In the genomic region with DNA sequence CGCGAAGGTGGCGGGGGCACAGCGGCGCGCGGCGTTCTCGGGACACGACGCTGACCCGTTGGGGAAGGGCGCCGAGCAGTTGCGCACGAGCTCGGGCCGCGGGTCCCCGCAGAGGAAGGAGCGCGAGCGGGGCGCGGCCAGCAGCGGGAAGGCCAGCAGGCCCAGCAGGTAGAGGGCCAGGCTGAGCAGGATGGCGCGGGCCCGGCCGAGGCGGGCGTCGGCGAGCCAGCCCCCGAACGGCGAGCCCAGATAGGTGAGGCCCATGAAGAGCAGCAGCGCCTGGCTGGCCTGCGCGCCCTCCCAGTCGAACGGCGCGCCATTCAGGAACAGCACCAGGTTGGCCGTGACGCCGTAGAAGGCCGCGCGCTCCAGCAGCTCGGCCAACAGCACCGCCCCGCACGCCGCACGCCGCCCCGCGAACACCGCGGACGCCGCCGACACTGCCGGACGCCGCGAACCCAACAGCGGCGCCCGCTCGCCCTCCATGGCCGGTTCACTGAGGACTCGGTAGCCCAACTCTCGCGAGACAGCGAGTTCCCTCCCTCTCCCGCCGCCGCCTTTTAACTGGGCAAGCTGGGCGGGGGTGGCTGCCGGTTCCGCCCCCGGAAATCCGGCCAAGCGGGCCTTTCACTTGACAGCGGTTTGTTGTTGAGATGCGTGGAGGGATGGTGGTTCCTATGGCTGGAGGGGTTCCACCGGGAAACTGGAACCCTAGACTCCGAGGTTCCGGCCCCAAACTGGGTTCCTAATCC, we compare ENCODE assay signal across 8 mouse cellular contexts. TPM values are rescaled to one million over a fixed set of nuclear protein-coding genes. Genes with fewer than 3 reads are reported as not detected.
A peak's percentile ranks its signal among the peaks of the same experiment; 100 is the strongest.
DNase-seq lines count a peak whose midpoint lies in the region; ATAC-seq lines count a peak whose summit lies in the region.

No protein-coding gene starts in this region.

- peak overlapping the region; percentile 90 for H3K4me3 ChIP-seq in hindbrain, embryonic 16.5 days (ENCODE audit: low read length)
- H3K4me3 ChIP-seq in macrophage (ENCODE audit: inconsistent target), result peak overlapping the region; percentile 72

- no peaks in the 10 kb centered on the region for H3K36me3 ChIP-seq in hindbrain, embryonic 16.5 days (ENCODE audit: control insufficient read depth, insufficient read depth, low read length)
- H3K36me3 ChIP-seq in macrophage (ENCODE audit: inconsistent target), result no peaks in the 10 kb centered on the region

- WGBS in hindbrain, embryonic 16.5 days, result under 1% methylated on average over 66 of the region's 91 CpGs
- under 1% methylated on average over 70 of the region's 91 CpGs for WGBS in macrophage (ENCODE audit: missing documents)

- peaks cover 46% of the 10 kb centered on the region for H3K79me2 ChIP-seq in macrophage (ENCODE audit: inconsistent target)

- ATAC-seq in hindbrain, embryonic 16.5 days, result peak; percentile 95

- H3K4me1 ChIP-seq in hindbrain, embryonic 16.5 days (ENCODE audit: control insufficient read depth, insufficient read depth, low read depth, low read length), result peaks cover 20% of the 10 kb centered on the region

- peak overlapping the region; percentile 92 for H3K9ac ChIP-seq in hindbrain, embryonic 16.5 days (ENCODE audit: low read depth, low read length)

- H3K9me3 ChIP-seq in hindbrain, embryonic 16.5 days (ENCODE audit: control insufficient read depth, low read length), result no peaks in the 10 kb centered on the region

- no peaks in the 10 kb centered on the region for H3K27me3 ChIP-seq in hindbrain, embryonic 16.5 days (replicated peaks; ENCODE audit: control insufficient read depth, insufficient read depth, low read length)

- peak overlapping the region; percentile 99 for H3K4me2 ChIP-seq in hindbrain, embryonic 16.5 days (ENCODE audit: low read length)

- H3K27ac ChIP-seq in hindbrain, embryonic 16.5 days (ENCODE audit: low read depth, low read length), result peak overlapping the region; percentile 83
- H3K27ac ChIP-seq in macrophage, result 0 out of 2 replicates have a peak overlapping the region, but pooled peaks have one; percentile 21

- DNase-seq in WW6 (ENCODE audit: low read depth, low spot score), result peak; percentile 88
- peak; percentile 90 to 97 for DNase-seq in cerebellum, postnatal 4 days (ENCODE audit: low spot score in 2 of 2)
- peak; percentile 99 for DNase-seq in gastrocnemius, adult 18-20 months (ENCODE audit: low spot score)
- peak; percentile 98 for DNase-seq in left cerebral cortex, adult 18-20 months (ENCODE audit: low spot score in 2 of 2)
- DNase-seq in right cerebral cortex, adult 18-20 months, result peak; percentile 99
- DNase-seq in urinary bladder, postnatal 10 days (ENCODE audit: low spot score), result peak; percentile 96

RNA-seq across cellular contexts. Expression of gene Glt1d1, which starts 15.0 kb away (rescaled TPM):
- not detected for total RNA-seq in gastrocnemius, adult 18-20 months (2021)
- polyA plus RNA-seq in hindbrain, embryonic 16.5 days (2015; fragmentation: Nextera tagmentation; extraction: Ambion mirVana), result 1.5 and 1.7 TPM in 2 replicates
- 10 to 100 TPM; 24.7 to 25.6 TPM for total RNA-seq in left cerebral cortex, adult 18-20 months (2021)
- not detected for total RNA-seq in macrophage (2018; cell fraction: chromatin; rRNA removed)
- not detected for total RNA-seq in macrophage (2018; cell fraction: cytosol; rRNA removed)
- under 1 TPM in 1 of 26 experiments, not detected in 25; 0.15 TPM for total RNA-seq in macrophage (2018; cell fraction: nucleus; rRNA removed)
- polyA plus RNA-seq in macrophage (2018), result 0.09 TPM in 1 of 3 replicates, not detected in the others

RNA-seq across cellular contexts. Expression of gene Slc15a4, which starts 15.6 kb away (rescaled TPM):
- 10 to 100 TPM; 19.2 to 22.4 TPM for total RNA-seq in gastrocnemius, adult 18-20 months (2021)
- 29.1 and 29.6 TPM in 2 replicates for polyA plus RNA-seq in hindbrain, embryonic 16.5 days (2015; fragmentation: Nextera tagmentation; extraction: Ambion mirVana)
- total RNA-seq in left cerebral cortex, adult 18-20 months (2021), result 10 to 100 TPM; 24.4 to 26.8 TPM
- total RNA-seq in macrophage (2018; cell fraction: chromatin; rRNA removed), result 100 to 1,000 TPM in 25 of 26 experiments, 10 to 100 TPM in 1; 89.5 to 362 (median 173) TPM
- total RNA-seq in macrophage (2018; cell fraction: cytosol; rRNA removed), result 10 to 100 TPM; 31.3 to 87.6 (median 56.0) TPM
- 100 to 1,000 TPM in 24 of 26 experiments, 10 to 100 TPM in 2; 88.5 to 441 (median 144) TPM for total RNA-seq in macrophage (2018; cell fraction: nucleus; rRNA removed)
- polyA plus RNA-seq in macrophage (2018), result 32.6 to 331 TPM (median 56.6 TPM) in 3 replicates

Comparison
In these comparisons a context has a peak if more than half of its experiments do, and no peak if none do; other contexts are left out.
1. Peak in every context shown above with its lines: DNase-seq, ATAC-seq, H3K4me3 ChIP-seq and H3K27ac ChIP-seq.
2. RNA of gene Glt1d1, which starts 15.0 kb away (total RNA-seq): 24.7 to 25.6 TPM in left cerebral cortex, adult 18-20 months; not detected in gastrocnemius, adult 18-20 months; every median in the first group is over 10 times any median in the second.